Mouse (Mus musculus): ENCODE measurements at regions not wholly inside any gene's neighbourhood (a gene's known extent, or its start where the extent isn't known, plus 50 kb on each side); places are given as distances from the start of the nearest gene placed in this dataset.

DNA sequence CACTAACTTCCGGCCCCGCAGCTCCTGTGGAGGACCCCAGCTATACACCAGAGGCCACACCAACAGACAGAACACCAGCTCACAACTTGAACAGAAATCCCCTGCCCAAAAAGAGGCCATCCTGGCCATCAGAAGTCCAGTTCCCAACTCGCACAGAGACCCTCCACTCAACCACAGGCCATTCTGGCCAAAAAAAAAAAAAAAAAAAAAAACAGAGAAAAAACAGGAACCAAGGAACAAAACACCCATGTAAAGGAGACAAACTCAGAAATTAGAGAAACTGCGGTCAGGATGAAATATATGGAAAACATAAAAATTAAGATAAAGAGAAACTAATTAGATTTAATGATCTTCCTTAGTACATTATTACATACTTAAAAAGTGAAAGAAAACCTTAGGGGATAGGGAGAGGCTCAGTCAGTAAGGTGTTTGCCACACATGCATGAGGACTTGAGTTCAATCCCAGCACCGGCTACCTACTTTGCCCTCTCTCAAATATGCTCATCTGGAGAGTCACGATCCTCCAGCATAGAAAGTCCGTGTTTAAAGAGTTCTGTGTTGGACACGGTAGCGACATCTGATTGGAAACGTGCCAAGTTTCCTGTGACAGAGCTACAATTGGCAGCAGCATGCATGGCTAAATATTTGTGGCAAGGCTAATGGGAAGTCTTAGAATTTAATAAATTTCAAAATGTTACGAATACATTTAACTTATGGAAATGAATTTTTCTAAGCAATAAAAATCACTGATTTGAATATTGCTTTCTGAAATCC is 51.9 kb upstream of the Pde7b start:
- peak; percentile 14 for DNase-seq

DNA sequence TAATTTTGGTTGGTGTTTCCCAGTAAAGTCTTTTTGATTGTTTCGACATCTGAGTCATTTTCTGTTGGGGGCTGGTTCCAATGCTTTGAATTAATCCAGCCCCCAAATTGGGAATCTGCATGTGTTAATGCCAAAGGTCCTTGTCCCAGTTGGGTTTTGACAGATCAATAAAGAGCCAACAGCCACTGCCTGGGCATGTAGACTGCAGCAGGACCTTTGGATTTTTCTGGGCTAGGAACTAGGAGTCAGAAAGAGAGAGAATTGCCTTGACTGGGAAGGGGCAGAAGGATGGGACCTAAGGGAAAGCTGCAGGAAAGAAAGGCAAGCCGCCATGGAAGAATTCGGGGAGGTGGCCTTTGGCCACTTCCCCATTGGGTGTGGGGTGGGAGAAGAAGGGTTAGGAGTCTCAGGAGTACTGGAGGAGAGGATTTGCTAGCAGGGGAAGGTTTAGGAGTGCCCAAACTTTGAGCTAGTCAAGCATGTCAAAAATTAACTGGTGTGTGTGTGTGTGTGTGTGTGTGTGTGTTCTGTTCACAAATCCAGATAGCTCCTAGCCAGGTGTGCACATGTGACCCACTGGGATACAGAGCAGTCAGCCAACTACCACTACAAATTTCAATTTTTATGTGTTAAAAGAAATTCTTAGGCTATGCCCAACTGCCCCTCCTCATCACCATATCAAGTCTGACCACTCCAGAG is 51.0 kb upstream of the Pde7b start:
- no peak for DNase-seq
